Mouse (Mus musculus) neural tube, embryonic 14.5 days (tissue): ENCODE measurements around the gene Ucn2. TPM values are rescaled to one million over a fixed set of nuclear protein-coding genes. Genes with fewer than 3 reads are reported as not detected.

Experiments used
- ATAC-seq: fragments of 200-750 bp; cut with Nextera tagmentation; 2 replicates; pipeline ENCODE4 v1.8.0; 2017; ENCODE audit warnings: low read depth, mild to moderate bottlenecking, moderate TSS enrichment, moderate library complexity
- H3K27ac ChIP-seq: fragments of 300-500 bp; sonication (generic); 2 replicates; pipeline ENCODE4 v1.5.1; 2014; ENCODE audit warnings: low read depth, mild to moderate bottlenecking, control low read depth, low read length, moderate library complexity, mixed read lengths
- H3K27me3 ChIP-seq: fragments of 300-500 bp; sonication (generic); 2 replicates; pipeline ENCODE4 v1.6.1; 2014; ENCODE audit warnings: low read length; ENCODE audit not compliant: control insufficient read depth, insufficient read depth
- H3K36me3 ChIP-seq: fragments of 300-500 bp; sonication (generic); 2 replicates; pipeline ENCODE4 v1.6.1; 2014; ENCODE audit warnings: low read length, mixed read lengths; ENCODE audit not compliant: control insufficient read depth, insufficient read depth
- H3K4me1 ChIP-seq: fragments of 300-500 bp; sonication (generic); 2 replicates; pipeline ENCODE4 v1.6.1; 2014; ENCODE audit warnings: low read length; ENCODE audit not compliant: control insufficient read depth, insufficient read depth
- H3K4me2 ChIP-seq: fragments of 300-500 bp; sonication (generic); 2 replicates; pipeline ENCODE4 v1.6.1; 2014; ENCODE audit warnings: mild to moderate bottlenecking, low read depth, low read length, control low read depth
- H3K4me3 ChIP-seq: fragments of 300-500 bp; sonication (generic); 2 replicates; pipeline ENCODE4 v1.5.1; 2014; ENCODE audit warnings: low read depth, low read length, control low read depth, mixed read lengths
- H3K9ac ChIP-seq: fragments of 300-500 bp; sonication (generic); replicated peaks from 2 replicates; pipeline ENCODE4 v1.6.1; 2014; ENCODE audit warnings: low read depth, mild to moderate bottlenecking, control low read depth, low read length, mixed read lengths
- H3K9me3 ChIP-seq: fragments of 300-500 bp; sonication (generic); 2 replicates; pipeline ENCODE4 v1.6.1; 2016; ENCODE audit warnings: low read length; ENCODE audit not compliant: control insufficient read depth
- WGBS: fragments of 180-500 bp; shearing (Covaris S2); extraction: QIAGEN DNeasy Blood & Tissue Kit; methylation state at CpG from one replicate; pipeline ENCODE4 v1.1.7; 2014; 5-methylcytosine and 5-hydroxymethylcytosine counted together
- polyA plus RNA-seq: library from polyadenylated mRNA; unstranded; fragments of >200 nt; fragmentation: Nextera tagmentation; extraction: Ambion mirVana; gene quantifications from 2 replicates; pipeline ENCODE4 v1.2.1, GENCODE M21; 2014

Gene Ucn2
- polyA plus RNA-seq: 0.24 TPM in 1 of 2 replicates, not detected in the other

- no peak within 1 kb of the TSS for H3K4me3 ChIP-seq
- no peak within 1 kb of the TSS for H3K4me2 ChIP-seq
- no peak within 1 kb of the TSS for H3K9ac ChIP-seq
- no peaks in the 10 kb centered on the region for H3K4me1 ChIP-seq
- ATAC-seq: no peak
- no peaks in the 10 kb centered on the region for H3K9me3 ChIP-seq
- H3K27ac ChIP-seq: no peak within 1 kb of the TSS
- H3K27me3 ChIP-seq: no peaks in the 10 kb centered on the region
- 90% methylated on average over 4 of the region's 4 CpGs for WGBS
- H3K36me3 ChIP-seq: no peaks in the 10 kb centered on the region
These were observed at the start of gene Ucn2 for GRCm38 (mm10) chr9:108985710-108986109. Gene Ucn2, plus strand, starts transcription at chr9:108986010.

- ATAC-seq: peak; percentile 92
- WGBS: 1% methylated on average over 58 of the region's 58 CpGs
- Histone ChIP-seq H3K4me3 (peak within 1 kb of the TSS; percentile 93), H3K9ac (peak within 1 kb of the TSS; percentile 90), H3K27me3 (no peaks in the 10 kb centered on the region), H3K36me3 (peaks cover 8% of the 10 kb centered on the region), H3K4me2 (peak within 1 kb of the TSS; percentile 58), H3K9me3 (no peaks in the 10 kb centered on the region), H3K4me1 (peaks cover 4% of the 10 kb centered on the region), H3K27ac (peak within 1 kb of the TSS; percentile 69)
These were observed 49.1 kb upstream of the Ucn2 start, which contains the start of gene Uqcrc1 for GRCm38 (mm10) chr9:108936418-108937364. Gene Uqcrc1, plus strand, starts transcription at chr9:108936633.

GRCm38 (mm10) chr9:108945111-108945510 is 40.7 kb upstream of the Ucn2 start:
- Histone ChIP-seq H3K4me2 (no peak overlapping the region), H3K9me3 (no peaks in the 10 kb centered on the region), H3K27me3 (no peaks in the 10 kb centered on the region), H3K4me1 (no peaks in the 10 kb centered on the region), H3K4me3 (no peak overlapping the region), H3K36me3 (peaks cover 69% of the 10 kb centered on the region), H3K27ac (no peak overlapping the region), H3K9ac (no peak overlapping the region)
- ATAC-seq: no peak
- 82% methylated on average over 9 of the region's 9 CpGs for WGBS

- Histone ChIP-seq H3K9ac (no peak overlapping the region), H3K4me1 (no peaks in the 10 kb centered on the region), H3K36me3 (peaks cover 71% of the 10 kb centered on the region), H3K9me3 (no peaks in the 10 kb centered on the region), H3K4me2 (no peak overlapping the region), H3K27me3 (no peaks in the 10 kb centered on the region), H3K27ac (no peak overlapping the region), H3K4me3 (no peak overlapping the region)
- 90% methylated on average over 5 of the region's 5 CpGs for WGBS
- ATAC-seq: no peak
These were observed 40.2 kb upstream of the Ucn2 start for GRCm38 (mm10) chr9:108945608-108946007.

- Histone ChIP-seq H3K9me3 (no peaks in the 10 kb centered on the region), H3K9ac (no peak overlapping the region), H3K4me1 (no peaks in the 10 kb centered on the region), H3K4me2 (no peak overlapping the region), H3K36me3 (peaks cover 54% of the 10 kb centered on the region), H3K4me3 (no peak overlapping the region), H3K27ac (no peak overlapping the region), H3K27me3 (peaks cover 3% of the 10 kb centered on the region; the same call in 1 of the 2 replicates)
- WGBS: 89% methylated on average over 13 of the region's 13 CpGs
- no peak for ATAC-seq
These were observed 36.4 kb upstream of the Ucn2 start for GRCm38 (mm10) chr9:108949231-108949966.

GRCm38 (mm10) chr9:108949967-108950728 is 35.7 kb upstream of the Ucn2 start:
- Histone ChIP-seq H3K27me3 (peaks cover 3% of the 10 kb centered on the region; the same call in 1 of the 2 replicates), H3K9me3 (no peaks in the 10 kb centered on the region), H3K9ac (no peak overlapping the region), H3K27ac (no peak overlapping the region), H3K4me2 (no peak overlapping the region), H3K4me3 (no peak overlapping the region), H3K4me1 (no peaks in the 10 kb centered on the region), H3K36me3 (peaks cover 48% of the 10 kb centered on the region)
- ATAC-seq: no peak
- 85% methylated on average over 9 of the region's 9 CpGs for WGBS

GRCm38 (mm10) chr9:108953081-108953636 is 32.7 kb upstream of the Ucn2 start, which contains the start of gene Col7a1:
Gene Col7a1, plus strand, starts transcription at chr9:108953586.
- Histone ChIP-seq H3K36me3 (peaks cover 23% of the 10 kb centered on the region), H3K4me2 (no peak within 1 kb of the TSS), H3K4me1 (no peaks in the 10 kb centered on the region), H3K9ac (no peak within 1 kb of the TSS), H3K27me3 (peaks cover 3% of the 10 kb centered on the region; the same call in 1 of the 2 replicates), H3K9me3 (no peaks in the 10 kb centered on the region), H3K4me3 (no peak within 1 kb of the TSS), H3K27ac (no peak within 1 kb of the TSS)
- no peak for ATAC-seq
- 12% methylated on average over 15 of the region's 15 CpGs for WGBS

GRCm38 (mm10) chr9:108955241-108955640 is 30.6 kb upstream of the Ucn2 start:
- Histone ChIP-seq H3K36me3 (peaks cover 2% of the 10 kb centered on the region), H3K9me3 (no peaks in the 10 kb centered on the region), H3K9ac (no peak overlapping the region), H3K4me1 (no peaks in the 10 kb centered on the region), H3K27ac (no peak overlapping the region), H3K4me2 (no peak overlapping the region), H3K27me3 (peaks cover 3% of the 10 kb centered on the region; the same call in 1 of the 2 replicates), H3K4me3 (no peak overlapping the region)
- WGBS: 92% methylated on average over 11 of the region's 11 CpGs
- no peak for ATAC-seq
